Mouse (Mus musculus) midbrain, embryonic 13.5 days (tissue): ENCODE data around the gene Ptx3. TPM values are rescaled to one million over a fixed set of nuclear protein-coding genes. Genes with fewer than 3 reads are reported as not detected.
"Not testable (repeated sequence)": the region's sequence is repeated elsewhere in the genome, so short reads cannot be mapped to it uniquely, and the experiment has no call there.

Experiments
- ATAC-seq: fragments of 200-750 bp; cut with Nextera tagmentation; 2 replicates; pipeline ENCODE4 v1.8.0; 2017; ENCODE audit warnings: mild to moderate bottlenecking, moderate TSS enrichment, moderate library complexity
- H3K27ac ChIP-seq: fragments of 300-500 bp; sonication (generic); 2 replicates; pipeline ENCODE4 v1.5.1; 2015; ENCODE audit warnings: inconsistent platforms, mild to moderate bottlenecking, moderate library complexity
- H3K27me3 ChIP-seq: fragments of 300-500 bp; sonication (generic); 2 replicates; pipeline ENCODE4 v1.6.1; 2015; ENCODE audit warnings: mild to moderate bottlenecking, inconsistent platforms
- H3K36me3 ChIP-seq: fragments of 300-500 bp; sonication (generic); 2 replicates; pipeline ENCODE4 v1.6.1; 2015; ENCODE audit warnings: mild to moderate bottlenecking, inconsistent platforms
- H3K4me1 ChIP-seq: fragments of 300-500 bp; sonication (generic); replicated peaks from 2 replicates; pipeline ENCODE4 v1.6.1; 2015; ENCODE audit warnings: inconsistent platforms
- H3K4me2 ChIP-seq: fragments of 300-500 bp; sonication (generic); replicated peaks from 2 replicates; pipeline ENCODE4 v1.6.1; 2015; ENCODE audit warnings: moderate library complexity, mild to moderate bottlenecking, inconsistent platforms
- H3K4me3 ChIP-seq: fragments of 300-500 bp; sonication (generic); replicated peaks from 2 replicates; pipeline ENCODE4 v1.5.1; 2015; ENCODE audit warnings: mild to moderate bottlenecking, inconsistent platforms
- H3K9ac ChIP-seq: fragments of 300-500 bp; sonication (generic); replicated peaks from 2 replicates; pipeline ENCODE4 v1.6.1; 2015; ENCODE audit warnings: mild to moderate bottlenecking, inconsistent platforms
- H3K9me3 ChIP-seq: fragments of 300-500 bp; sonication (generic); 2 replicates; pipeline ENCODE4 v1.6.1; 2016; ENCODE audit warnings: mild to moderate bottlenecking, inconsistent platforms
- WGBS: fragments of 180-500 bp; shearing (Covaris S2); methylation state at CpG from one replicate; pipeline ENCODE4 v1.1.7; 2015; 5-methylcytosine and 5-hydroxymethylcytosine counted together
- polyA plus RNA-seq: library from polyadenylated mRNA; unstranded; fragments of >200 nt; fragmentation: Nextera tagmentation; extraction: Ambion mirVana; gene quantifications from 2 replicates; pipeline ENCODE4 v1.2.1, GENCODE M21; 2015

Ptx3 gene
- 12.3 and 14.1 TPM in 2 replicates for polyA plus RNA-seq

GRCm38 (mm10) chr3:66219655-66220191 is at the start of gene Ptx3:
Gene Ptx3, plus strand, starts transcription at chr3:66219910.
- Histone ChIP-seq H3K36me3 (no peaks in the 10 kb centered on the region), H3K4me1 (peaks cover 19% of the 10 kb centered on the region), H3K27ac (peak within 1 kb of the TSS; percentile 56), H3K27me3 (peaks cover 18% of the 10 kb centered on the region), H3K9me3 (no peaks in the 10 kb centered on the region), H3K4me3 (peak within 1 kb of the TSS; percentile 61), H3K4me2 (peak within 1 kb of the TSS; percentile 95), H3K9ac (peak within 1 kb of the TSS; percentile 82)
- peak; percentile 24 for ATAC-seq
- WGBS, result 2% methylated on average over 20 of the region's 20 CpGs

- Histone ChIP-seq H3K4me1 (no peaks in the 10 kb centered on the region), H3K4me3 (no peak overlapping the region), H3K27ac (no peak overlapping the region), H3K36me3 (no peaks in the 10 kb centered on the region), H3K9ac (no peak overlapping the region), H3K9me3 (no peaks in the 10 kb centered on the region), H3K27me3 (no peaks in the 10 kb centered on the region), H3K4me2 (no peak overlapping the region)
- WGBS, result 80% methylated on average over 5 of the region's 5 CpGs
- ATAC-seq, result no peak
Observed at GRCm38 (mm10) chr3:66172907-66173306, 46.8 kb upstream of the Ptx3 start.

GRCm38 (mm10) chr3:66179647-66180046 is 40.1 kb upstream of the Ptx3 start:
- H3K9ac ChIP-seq, result no peak overlapping the region
- H3K4me2 ChIP-seq, result no peak overlapping the region
- 63% methylated on average over 2 of the region's 2 CpGs for WGBS
- no peak for ATAC-seq
- H3K4me1 ChIP-seq, result no peaks in the 10 kb centered on the region
- no peaks in the 10 kb centered on the region for H3K36me3 ChIP-seq
- no peaks in the 10 kb centered on the region for H3K9me3 ChIP-seq
- no peak overlapping the region for H3K27ac ChIP-seq
- no peak overlapping the region for H3K4me3 ChIP-seq
- H3K27me3 ChIP-seq, result no peaks in the 10 kb centered on the region

- Histone ChIP-seq H3K4me3 (no peak overlapping the region), H3K27me3 (no peaks in the 10 kb centered on the region), H3K27ac (no peak overlapping the region), H3K9ac (no peak overlapping the region), H3K9me3 (no peaks in the 10 kb centered on the region), H3K36me3 (no peaks in the 10 kb centered on the region), H3K4me1 (no peaks in the 10 kb centered on the region), H3K4me2 (no peak overlapping the region)
- 64% methylated on average over 3 of the region's 3 CpGs for WGBS
- ATAC-seq, result peak; percentile 60
Observed at GRCm38 (mm10) chr3:66193910-66194562, 25.7 kb upstream of the Ptx3 start.

- H3K27ac ChIP-seq, result no peak overlapping the region
- 86% methylated on average over 4 of the region's 4 CpGs for WGBS
- H3K4me1 ChIP-seq, result no peaks in the 10 kb centered on the region
- no peaks in the 10 kb centered on the region for H3K27me3 ChIP-seq
- H3K9me3 ChIP-seq, result no peaks in the 10 kb centered on the region
- no peaks in the 10 kb centered on the region for H3K36me3 ChIP-seq
- ATAC-seq, result no peak
- no peak overlapping the region for H3K4me3 ChIP-seq
- H3K9ac ChIP-seq, result no peak overlapping the region
- no peak overlapping the region for H3K4me2 ChIP-seq
Observed at GRCm38 (mm10) chr3:66208836-66209573, 10.7 kb upstream of the Ptx3 start.

GRCm38 (mm10) chr3:66213524-66213923 is 6.2 kb upstream of the Ptx3 start:
- Histone ChIP-seq H3K4me1 (no peaks in the 10 kb centered on the region), H3K4me3 (no peak overlapping the region), H3K36me3 (no peaks in the 10 kb centered on the region), H3K9me3 (no peaks in the 10 kb centered on the region), H3K4me2 (no peak overlapping the region), H3K27me3 (peaks cover 4% of the 10 kb centered on the region; the same call in 1 of the 2 replicates), H3K27ac (no peak overlapping the region), H3K9ac (no peak overlapping the region)
- 100% methylated on average over 1 of the region's 1 CpGs for WGBS
- ATAC-seq, result no peak

GRCm38 (mm10) chr3:66215759-66216158 is 4.0 kb upstream of the Ptx3 start:
- H3K4me2 ChIP-seq, result no peak overlapping the region
- H3K36me3 ChIP-seq, result no peaks in the 10 kb centered on the region
- WGBS, result 79% methylated on average over 8 of the region's 8 CpGs
- no peak overlapping the region for H3K4me3 ChIP-seq
- H3K27ac ChIP-seq, result no peak overlapping the region
- ATAC-seq, result no peak
- no peaks in the 10 kb centered on the region for H3K9me3 ChIP-seq
- no peak overlapping the region for H3K9ac ChIP-seq
- peaks cover 11% of the 10 kb centered on the region for H3K4me1 ChIP-seq
- H3K27me3 ChIP-seq, result peaks cover 4% of the 10 kb centered on the region; the same call in 1 of the 2 replicates

- Histone ChIP-seq H3K27me3 (peaks cover 18% of the 10 kb centered on the region), H3K4me2 (peak overlapping the region; percentile 95), H3K9me3 (no peaks in the 10 kb centered on the region), H3K4me1 (peaks cover 19% of the 10 kb centered on the region), H3K27ac (peak overlapping the region; percentile 56), H3K9ac (peak overlapping the region; percentile 82), H3K36me3 (no peaks in the 10 kb centered on the region), H3K4me3 (peak overlapping the region; percentile 61)
- under 1% methylated on average over 50 of the region's 54 CpGs for WGBS
- peak; percentile 93 for ATAC-seq
Observed at GRCm38 (mm10) chr3:66220554-66221242, 988 bp downstream of the Ptx3 start.

- H3K27me3 ChIP-seq, result peaks cover 18% of the 10 kb centered on the region
- peak overlapping the region; percentile 61 for H3K4me3 ChIP-seq
- H3K9ac ChIP-seq, result peak overlapping the region; percentile 82
- H3K4me1 ChIP-seq, result peaks cover 19% of the 10 kb centered on the region
- ATAC-seq, result peak; percentile 55
- H3K9me3 ChIP-seq, result no peaks in the 10 kb centered on the region
- WGBS, result under 1% methylated on average over 11 of the region's 11 CpGs
- H3K27ac ChIP-seq, result 0 out of 2 replicates have a peak overlapping the region, but pooled peaks have one; percentile 56
- peak overlapping the region; percentile 95 for H3K4me2 ChIP-seq
- no peaks in the 10 kb centered on the region for H3K36me3 ChIP-seq
Observed at GRCm38 (mm10) chr3:66221243-66221611, 1.5 kb downstream of the Ptx3 start.

GRCm38 (mm10) chr3:66224931-66225537 is 5.3 kb downstream of the Ptx3 start:
- Histone ChIP-seq H3K27ac (no peak overlapping the region), H3K9ac (no peak overlapping the region), H3K4me2 (no peak overlapping the region), H3K9me3 (no peaks in the 10 kb centered on the region), H3K36me3 (no peaks in the 10 kb centered on the region), H3K4me1 (peaks cover 13% of the 10 kb centered on the region), H3K4me3 (no peak overlapping the region), H3K27me3 (peaks cover 14% of the 10 kb centered on the region)
- 82% methylated on average over 15 of the region's 15 CpGs for WGBS
- ATAC-seq, result no peak

- not testable (repeated sequence) for H3K4me1 ChIP-seq, H3K4me3 ChIP-seq, H3K4me2 ChIP-seq, H3K9me3 ChIP-seq, H3K36me3 ChIP-seq, H3K27ac ChIP-seq, H3K27me3 ChIP-seq, H3K9ac ChIP-seq
- WGBS, result 49% methylated on average over 4 of the region's 4 CpGs
- ATAC-seq, result 0 out of 2 replicates have a peak, but pooled peaks have one; percentile 43
Observed at GRCm38 (mm10) chr3:66236234-66236871, 16.6 kb downstream of the Ptx3 start.
